Mouse (Mus musculus): ENCODE data around the gene Itpr2. TPM values are rescaled to one million over a fixed set of nuclear protein-coding genes. Genes with fewer than 3 reads are reported as not detected.

The Itpr2 gene
- polyA plus RNA-seq, 1 experiment from 2014 or later = 7.5 TPM

DNA sequence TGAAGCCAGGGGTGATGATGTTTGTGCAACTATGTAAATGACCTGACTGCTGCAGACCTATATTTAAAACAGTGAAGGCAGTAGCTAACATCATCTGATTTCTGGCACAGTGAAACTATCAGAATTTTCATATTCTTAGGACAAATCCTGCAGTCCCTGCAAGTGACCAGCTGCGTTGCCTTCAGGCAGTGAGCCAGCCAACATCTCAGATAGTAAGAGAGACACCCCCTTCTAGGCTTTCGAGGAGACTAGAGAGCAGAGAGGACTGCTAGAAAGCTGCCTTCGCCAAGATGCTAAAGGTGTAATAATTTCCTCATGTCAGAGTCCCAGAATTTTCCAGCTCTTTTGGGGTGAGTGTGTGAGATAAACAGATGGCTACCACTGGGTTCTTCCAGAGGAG lies 388.0 kb downstream of the Itpr2 start:
- no peaks in the 10 kb centered on the region for H3K27me3 ChIP-seq (ENCODE audit: control insufficient read depth, insufficient read depth, low read depth, low read length)
- no peaks in the 10 kb centered on the region for H3K4me1 ChIP-seq (ENCODE audit: control insufficient read depth, low read depth, low read length)
- no peak for ATAC-seq (ENCODE audit: low read depth)
- no peak overlapping the region for H3K4me3 ChIP-seq (ENCODE audit: low read depth, low read length)
- 61% methylated on average over 3 of the region's 3 CpGs for WGBS (ENCODE audit: insufficient replicate concordance)
- no peak overlapping the region for H3K27ac ChIP-seq (ENCODE audit: low read length)
- no peaks in the 10 kb centered on the region for H3K9me3 ChIP-seq (replicated peaks; ENCODE audit: control insufficient read depth, low read length)
- no peaks in the 10 kb centered on the region for H3K36me3 ChIP-seq (ENCODE audit: control insufficient read depth, insufficient read depth)
- H3K4me2 ChIP-seq (ENCODE audit: low read depth, low read length) = no peak overlapping the region
- H3K9ac ChIP-seq (ENCODE audit: low read depth, low read length) = no peak overlapping the region

DNA sequence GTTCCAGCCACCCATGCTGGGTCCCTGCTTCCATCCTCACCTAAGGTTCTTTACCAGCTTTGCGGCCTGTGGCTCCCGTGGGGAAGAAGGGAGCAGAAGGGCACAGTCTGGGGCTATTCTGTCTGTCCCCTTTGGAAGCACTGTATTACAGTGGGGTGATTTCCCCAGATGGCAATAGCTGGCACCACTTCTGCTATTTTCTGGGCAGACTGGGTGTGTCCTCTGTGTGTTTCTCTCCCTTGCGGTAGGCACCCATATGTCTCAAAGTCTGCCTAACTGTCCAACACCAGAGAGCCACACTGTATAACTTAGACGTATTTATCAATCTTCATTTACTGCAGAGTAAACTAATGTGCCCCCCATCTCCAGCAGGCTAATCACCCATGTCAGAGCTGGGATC lies 388.9 kb downstream of the Itpr2 start:
- H3K9me3 ChIP-seq (replicated peaks; ENCODE audit: control insufficient read depth, low read length) = no peaks in the 10 kb centered on the region
- no peak overlapping the region for H3K4me2 ChIP-seq (ENCODE audit: low read depth, low read length)
- no peaks in the 10 kb centered on the region for H3K27me3 ChIP-seq (ENCODE audit: control insufficient read depth, insufficient read depth, low read depth, low read length)
- H3K4me1 ChIP-seq (ENCODE audit: control insufficient read depth, low read depth, low read length) = no peaks in the 10 kb centered on the region
- H3K27ac ChIP-seq (ENCODE audit: low read length) = no peak overlapping the region
- H3K4me3 ChIP-seq (ENCODE audit: low read depth, low read length) = no peak overlapping the region
- H3K36me3 ChIP-seq (ENCODE audit: control insufficient read depth, insufficient read depth) = no peaks in the 10 kb centered on the region
- WGBS (ENCODE audit: insufficient replicate concordance) = 59% methylated on average over 4 of the region's 4 CpGs
- no peak for ATAC-seq (ENCODE audit: low read depth)
- H3K9ac ChIP-seq (ENCODE audit: low read depth, low read length) = no peak overlapping the region

DNA sequence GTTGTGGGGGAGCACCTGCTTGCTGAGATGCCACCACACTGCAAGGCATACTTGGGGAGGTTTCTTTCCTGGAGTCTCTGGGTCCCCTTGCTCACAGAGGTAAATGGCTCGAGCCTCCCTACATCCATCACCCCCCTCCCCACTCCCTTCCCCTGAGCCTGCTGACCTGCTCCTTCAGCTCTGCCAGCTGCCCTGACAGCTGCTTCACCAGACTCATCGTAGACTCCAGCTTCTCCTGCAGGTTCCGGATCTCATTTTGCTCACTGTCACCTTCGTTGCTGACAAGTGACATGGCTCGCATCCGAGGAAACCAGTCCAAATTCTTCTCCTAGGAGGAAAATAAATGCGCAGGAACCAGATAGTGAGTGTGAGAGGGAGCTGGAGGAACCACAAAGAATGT lies 389.8 kb downstream of the Itpr2 start:
- no peak overlapping the region for H3K27ac ChIP-seq (ENCODE audit: low read length)
- no peaks in the 10 kb centered on the region for H3K9me3 ChIP-seq (replicated peaks; ENCODE audit: control insufficient read depth, low read length)
- H3K4me2 ChIP-seq (ENCODE audit: low read depth, low read length) = no peak overlapping the region
- 65% methylated on average over 7 of the region's 7 CpGs for WGBS (ENCODE audit: insufficient replicate concordance)
- no peak for ATAC-seq (ENCODE audit: low read depth)
- no peaks in the 10 kb centered on the region for H3K4me1 ChIP-seq (ENCODE audit: control insufficient read depth, low read depth, low read length)
- no peak overlapping the region for H3K9ac ChIP-seq (ENCODE audit: low read depth, low read length)
- no peak overlapping the region for H3K4me3 ChIP-seq (ENCODE audit: low read depth, low read length)
- H3K36me3 ChIP-seq (ENCODE audit: control insufficient read depth, insufficient read depth) = no peaks in the 10 kb centered on the region
- no peaks in the 10 kb centered on the region for H3K27me3 ChIP-seq (ENCODE audit: control insufficient read depth, insufficient read depth, low read depth, low read length)

DNA sequence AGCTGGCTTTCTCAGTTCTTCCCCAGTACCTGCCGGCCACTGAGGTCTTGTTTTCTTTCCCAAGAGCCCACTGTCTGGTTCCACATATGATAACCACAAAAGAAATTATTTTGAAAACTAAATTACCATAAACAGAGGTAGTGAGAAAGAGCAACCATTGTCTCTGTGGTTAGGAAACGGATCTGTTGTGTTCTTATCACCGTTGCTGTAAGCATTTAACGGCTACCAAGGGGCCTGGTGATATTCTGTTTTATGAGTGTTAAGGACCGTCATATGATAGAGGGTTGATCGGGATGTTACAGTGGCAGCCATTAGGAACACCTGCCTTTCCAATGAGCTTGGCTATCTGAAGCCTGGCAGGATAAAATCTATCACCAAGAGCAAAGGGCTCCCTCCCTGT lies 390.2 kb downstream of the Itpr2 start:
- H3K9me3 ChIP-seq (replicated peaks; ENCODE audit: control insufficient read depth, low read length) = no peaks in the 10 kb centered on the region
- ATAC-seq (ENCODE audit: low read depth) = no peak
- no peaks in the 10 kb centered on the region for H3K27me3 ChIP-seq (ENCODE audit: control insufficient read depth, insufficient read depth, low read depth, low read length)
- no peak overlapping the region for H3K9ac ChIP-seq (ENCODE audit: low read depth, low read length)
- no peaks in the 10 kb centered on the region for H3K4me1 ChIP-seq (ENCODE audit: control insufficient read depth, low read depth, low read length)
- no peak overlapping the region for H3K27ac ChIP-seq (ENCODE audit: low read length)
- no peak overlapping the region for H3K4me2 ChIP-seq (ENCODE audit: low read depth, low read length)
- no peak overlapping the region for H3K4me3 ChIP-seq (ENCODE audit: low read depth, low read length)
- H3K36me3 ChIP-seq (ENCODE audit: control insufficient read depth, insufficient read depth) = no peaks in the 10 kb centered on the region
- WGBS (ENCODE audit: insufficient replicate concordance) = 28% methylated on average over 6 of the region's 6 CpGs

DNA sequence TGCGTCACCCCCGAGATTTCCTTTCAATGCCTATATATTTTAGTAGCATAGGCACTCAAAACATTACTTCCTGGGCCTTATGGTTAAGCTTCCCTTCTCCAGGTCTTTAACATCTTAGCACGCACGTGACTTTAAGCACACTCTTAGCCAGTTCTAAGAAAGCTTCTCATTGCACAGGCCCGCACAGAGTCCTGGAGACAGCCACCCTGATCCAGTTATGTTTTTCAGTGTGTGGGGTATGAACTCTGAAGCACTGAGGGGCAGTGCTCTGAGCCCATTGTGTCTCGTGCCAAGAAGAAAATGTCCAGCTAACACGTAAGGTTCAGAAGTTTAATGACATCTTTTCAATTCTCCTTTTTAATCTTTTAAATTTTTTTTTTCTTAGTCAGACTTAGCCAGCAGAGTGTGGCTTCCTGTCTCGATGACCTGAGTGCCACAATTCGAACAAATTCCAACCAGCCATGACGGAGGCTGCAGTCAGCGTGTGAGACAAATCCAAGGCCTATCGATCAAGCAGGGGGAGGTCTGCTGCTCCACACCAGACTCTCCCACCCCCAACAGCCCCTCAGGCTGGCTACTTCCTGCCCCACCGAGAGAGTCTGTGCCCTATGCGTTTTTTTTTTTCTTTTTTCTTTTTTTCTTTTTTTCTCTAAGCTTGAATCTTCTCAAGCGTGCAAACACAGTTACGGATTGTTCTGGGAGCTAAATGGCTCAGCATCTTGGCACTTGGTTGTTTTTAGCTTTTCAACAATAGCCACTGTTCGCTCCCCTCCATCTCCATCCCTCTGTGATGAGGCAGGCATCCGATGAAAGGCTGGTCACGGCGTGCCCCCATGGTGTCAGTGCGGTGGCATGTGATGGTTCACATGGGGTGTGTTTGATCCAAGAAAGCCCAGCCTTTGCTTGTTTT lies 390.9 kb downstream of the Itpr2 start:
- H3K36me3 ChIP-seq (ENCODE audit: control insufficient read depth, insufficient read depth) = no peaks in the 10 kb centered on the region
- H3K9me3 ChIP-seq (replicated peaks; ENCODE audit: control insufficient read depth, low read length) = no peaks in the 10 kb centered on the region
- H3K4me3 ChIP-seq (ENCODE audit: low read depth, low read length) = no peak overlapping the region
- 65% methylated on average over 21 of the region's 21 CpGs for WGBS (ENCODE audit: insufficient replicate concordance)
- H3K9ac ChIP-seq (ENCODE audit: low read depth, low read length) = no peak overlapping the region
- no peaks in the 10 kb centered on the region for H3K27me3 ChIP-seq (ENCODE audit: control insufficient read depth, insufficient read depth, low read depth, low read length)
- no peak overlapping the region for H3K27ac ChIP-seq (ENCODE audit: low read length)
- H3K4me1 ChIP-seq (ENCODE audit: control insufficient read depth, low read depth, low read length) = no peaks in the 10 kb centered on the region
- no peak overlapping the region for H3K4me2 ChIP-seq (ENCODE audit: low read depth, low read length)
- ATAC-seq (ENCODE audit: low read depth) = no peak

DNA sequence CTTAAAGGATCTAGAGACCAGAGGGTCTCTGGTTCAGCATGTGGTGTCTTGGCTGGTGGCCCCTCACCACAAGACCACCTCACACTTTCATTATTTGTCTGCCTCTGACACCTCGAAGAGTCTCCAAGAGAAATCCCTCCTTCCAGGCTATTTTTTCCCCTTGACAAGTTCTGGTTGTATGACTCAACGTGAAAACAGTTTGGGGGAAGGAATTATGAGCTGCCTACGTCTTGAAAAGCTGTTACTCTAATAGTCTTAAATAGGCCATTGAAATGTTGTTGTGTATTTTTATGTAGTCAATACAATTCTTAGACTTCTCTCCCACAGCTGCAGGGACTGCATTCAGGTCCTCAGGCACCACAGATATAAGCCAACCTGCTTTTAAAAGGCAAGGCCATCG lies 391.6 kb downstream of the Itpr2 start:
- WGBS (ENCODE audit: insufficient replicate concordance) = 65% methylated on average over 4 of the region's 4 CpGs
- Histone ChIP-seq H3K4me3 (ENCODE audit: low read depth, low read length) (no peak overlapping the region), H3K27ac (ENCODE audit: low read length) (no peak overlapping the region), H3K9ac (ENCODE audit: low read depth, low read length) (no peak overlapping the region), H3K9me3 (replicated peaks; ENCODE audit: control insufficient read depth, low read length) (no peaks in the 10 kb centered on the region), H3K36me3 (ENCODE audit: control insufficient read depth, insufficient read depth) (no peaks in the 10 kb centered on the region), H3K4me1 (ENCODE audit: control insufficient read depth, low read depth, low read length) (no peaks in the 10 kb centered on the region), H3K4me2 (ENCODE audit: low read depth, low read length) (no peak overlapping the region), H3K27me3 (ENCODE audit: control insufficient read depth, insufficient read depth, low read depth, low read length) (no peaks in the 10 kb centered on the region)
- no peak for ATAC-seq (ENCODE audit: low read depth)

DNA sequence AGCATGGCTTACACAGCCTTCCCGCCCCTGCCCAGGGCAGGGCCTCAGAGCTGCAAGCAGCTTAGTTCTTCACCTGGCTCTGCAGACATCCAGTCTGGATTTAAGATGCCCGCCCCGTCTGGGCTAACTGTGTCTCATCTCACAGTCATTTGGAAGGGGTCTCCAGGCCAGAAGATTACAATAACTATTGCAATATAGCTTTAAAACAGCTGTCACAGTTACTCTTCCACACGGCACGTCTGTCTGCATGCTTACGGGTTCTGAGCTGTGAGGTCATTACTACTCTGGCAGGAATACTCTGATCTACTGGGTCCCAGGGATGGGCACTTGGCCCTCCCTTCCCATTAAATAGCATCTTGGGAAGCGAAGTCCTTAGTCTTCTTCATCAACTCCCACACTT lies 393.3 kb downstream of the Itpr2 start:
- Histone ChIP-seq H3K27ac (ENCODE audit: low read length) (no peak overlapping the region), H3K4me1 (ENCODE audit: control insufficient read depth, low read depth, low read length) (no peaks in the 10 kb centered on the region), H3K36me3 (ENCODE audit: control insufficient read depth, insufficient read depth) (no peaks in the 10 kb centered on the region), H3K4me2 (ENCODE audit: low read depth, low read length) (no peak overlapping the region), H3K9me3 (replicated peaks; ENCODE audit: control insufficient read depth, low read length) (no peaks in the 10 kb centered on the region), H3K4me3 (ENCODE audit: low read depth, low read length) (no peak overlapping the region), H3K27me3 (ENCODE audit: control insufficient read depth, insufficient read depth, low read depth, low read length) (no peaks in the 10 kb centered on the region), H3K9ac (ENCODE audit: low read depth, low read length) (no peak overlapping the region)
- no peak for ATAC-seq (ENCODE audit: low read depth)
- 71% methylated on average over 7 of the region's 7 CpGs for WGBS (ENCODE audit: insufficient replicate concordance)

DNA sequence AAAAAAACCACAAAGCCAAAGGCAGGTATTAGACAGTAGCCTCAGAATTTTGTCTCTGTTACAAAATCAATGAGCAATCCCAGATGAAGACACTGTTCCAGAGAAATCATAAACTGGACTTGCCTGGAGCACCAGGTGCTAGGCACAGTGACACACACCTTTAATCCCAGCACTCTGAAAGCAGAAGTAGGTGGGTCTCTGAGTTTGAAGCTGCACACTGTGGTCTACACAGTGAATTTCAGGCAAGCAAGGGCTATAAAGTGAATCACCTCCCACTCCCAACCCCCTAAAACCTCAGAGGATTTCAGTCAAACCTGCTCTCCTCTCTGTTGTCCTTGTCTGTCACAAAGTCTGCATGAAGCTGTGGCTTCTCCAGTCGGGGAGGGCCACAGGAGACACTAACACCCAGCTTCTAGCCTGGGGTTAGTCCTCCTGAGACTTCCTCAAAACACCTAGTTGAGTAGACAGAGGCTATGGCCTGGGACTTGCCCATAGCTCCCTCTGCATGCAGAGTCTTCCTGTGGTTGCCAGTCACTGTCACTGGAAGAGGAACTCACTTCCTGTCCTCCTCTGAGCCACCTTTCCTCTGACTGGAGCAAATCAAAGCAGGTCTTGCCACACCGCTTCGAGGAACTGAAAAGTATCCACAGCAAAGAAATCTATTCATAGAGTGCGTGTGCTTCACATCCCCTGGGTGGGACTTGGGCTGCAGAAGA lies 394.7 kb downstream of the Itpr2 start:
- no peak for ATAC-seq (ENCODE audit: low read depth)
- 34% methylated on average over 4 of the region's 4 CpGs for WGBS (ENCODE audit: insufficient replicate concordance)
- no peak overlapping the region for H3K27ac ChIP-seq (ENCODE audit: low read length)
- no peaks in the 10 kb centered on the region for H3K27me3 ChIP-seq (ENCODE audit: control insufficient read depth, insufficient read depth, low read depth, low read length)
- no peak overlapping the region for H3K4me3 ChIP-seq (ENCODE audit: low read depth, low read length)
- no peak overlapping the region for H3K9ac ChIP-seq (ENCODE audit: low read depth, low read length)
- H3K36me3 ChIP-seq (ENCODE audit: control insufficient read depth, insufficient read depth) = no peaks in the 10 kb centered on the region
- no peaks in the 10 kb centered on the region for H3K9me3 ChIP-seq (replicated peaks; ENCODE audit: control insufficient read depth, low read length)
- H3K4me2 ChIP-seq (ENCODE audit: low read depth, low read length) = no peak overlapping the region
- H3K4me1 ChIP-seq (ENCODE audit: control insufficient read depth, low read depth, low read length) = no peaks in the 10 kb centered on the region
